Mouse (Mus musculus): ENCODE measurements around the gene Unc45b. TPM values are rescaled to one million over a fixed set of nuclear protein-coding genes. Genes with fewer than 3 reads are reported as not detected.

Unc45b gene
- 0.32 and 0.91 TPM in 2 replicates for polyA plus RNA-seq (2016; fragmentation: Nextera tagmentation; extraction: Ambion mirVana)

GRCm38 (mm10) chr11:82910250-82910649 lies at the start of gene Unc45b:
Gene Unc45b, plus strand, starts transcription at chr11:82910550.
- 89% methylated on average over 4 of the region's 4 CpGs for WGBS
- H3K36me3 ChIP-seq (replicated peaks) = peaks cover 19% of the 10 kb centered on the region
- no peak within 1 kb of the TSS for H3K27ac ChIP-seq (replicated peaks)
- peaks cover 41% of the 10 kb centered on the region for H3K27me3 ChIP-seq (replicated peaks; ENCODE audit: low read depth, poor library complexity, severe bottlenecking)
- no peak within 1 kb of the TSS for H3K4me3 ChIP-seq
- DNase-seq (ENCODE audit: low spot score) = no peak
- no peaks in the 10 kb centered on the region for H3K9me3 ChIP-seq
- peaks cover 17% of the 10 kb centered on the region for H3K4me1 ChIP-seq

DNA sequence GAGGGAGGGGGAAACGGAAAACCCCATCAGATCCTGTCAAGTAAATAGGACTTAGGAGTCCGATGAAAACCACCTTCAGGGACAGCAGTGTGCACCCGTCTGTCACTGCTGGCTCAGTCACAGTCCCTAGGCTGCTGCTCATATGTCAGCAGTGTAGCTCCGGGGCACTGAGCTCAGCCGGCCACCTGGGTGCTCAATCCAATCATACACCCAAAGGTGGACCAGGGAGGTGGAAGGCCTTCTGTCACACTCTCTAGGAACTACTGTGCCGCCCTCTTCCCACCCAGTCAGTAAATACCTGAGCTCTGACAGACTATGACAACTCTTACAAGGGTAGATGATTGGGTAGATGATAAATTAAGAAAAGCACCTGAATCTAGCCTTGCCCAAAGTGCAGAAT lies 49.6 kb upstream of the Unc45b start:
- Histone ChIP-seq H3K27ac (replicated peaks) (no peak overlapping the region), H3K36me3 (replicated peaks) (no peaks in the 10 kb centered on the region), H3K27me3 (replicated peaks; ENCODE audit: low read depth, poor library complexity, severe bottlenecking) (no peaks in the 10 kb centered on the region), H3K4me1 (peaks cover 10% of the 10 kb centered on the region), H3K9me3 (no peaks in the 10 kb centered on the region), H3K4me3 (no peak overlapping the region)
- 81% methylated on average over 6 of the region's 6 CpGs for WGBS
- no peak for DNase-seq (ENCODE audit: low spot score)

GRCm38 (mm10) chr11:82861558-82861957 lies 48.8 kb upstream of the Unc45b start:
- Histone ChIP-seq H3K36me3 (replicated peaks) (no peaks in the 10 kb centered on the region), H3K4me3 (no peak overlapping the region), H3K4me1 (peaks cover 10% of the 10 kb centered on the region), H3K9me3 (no peaks in the 10 kb centered on the region), H3K27me3 (replicated peaks; ENCODE audit: low read depth, poor library complexity, severe bottlenecking) (no peaks in the 10 kb centered on the region), H3K27ac (replicated peaks) (no peak overlapping the region)
- WGBS = 74% methylated on average over 8 of the region's 8 CpGs
- no peak for DNase-seq (ENCODE audit: low spot score)

- Histone ChIP-seq H3K36me3 (replicated peaks) (no peaks in the 10 kb centered on the region), H3K4me1 (peaks cover 10% of the 10 kb centered on the region), H3K9me3 (no peaks in the 10 kb centered on the region), H3K4me3 (no peak overlapping the region), H3K27ac (replicated peaks) (no peak overlapping the region), H3K27me3 (replicated peaks; ENCODE audit: low read depth, poor library complexity, severe bottlenecking) (no peaks in the 10 kb centered on the region)
- 82% methylated on average over 9 of the region's 9 CpGs for WGBS
- no peak for DNase-seq (ENCODE audit: low spot score)
These were observed 47.7 kb upstream of the Unc45b start for GRCm38 (mm10) chr11:82862638-82863037.

GRCm38 (mm10) chr11:82863059-82863458 lies 47.3 kb upstream of the Unc45b start:
- no peaks in the 10 kb centered on the region for H3K9me3 ChIP-seq
- H3K4me1 ChIP-seq = peaks cover 10% of the 10 kb centered on the region
- 70% methylated on average over 2 of the region's 2 CpGs for WGBS
- H3K27ac ChIP-seq (replicated peaks) = no peak overlapping the region
- no peaks in the 10 kb centered on the region for H3K36me3 ChIP-seq (replicated peaks)
- DNase-seq (ENCODE audit: low spot score) = no peak
- no peaks in the 10 kb centered on the region for H3K27me3 ChIP-seq (replicated peaks; ENCODE audit: low read depth, poor library complexity, severe bottlenecking)
- no peak overlapping the region for H3K4me3 ChIP-seq

DNA sequence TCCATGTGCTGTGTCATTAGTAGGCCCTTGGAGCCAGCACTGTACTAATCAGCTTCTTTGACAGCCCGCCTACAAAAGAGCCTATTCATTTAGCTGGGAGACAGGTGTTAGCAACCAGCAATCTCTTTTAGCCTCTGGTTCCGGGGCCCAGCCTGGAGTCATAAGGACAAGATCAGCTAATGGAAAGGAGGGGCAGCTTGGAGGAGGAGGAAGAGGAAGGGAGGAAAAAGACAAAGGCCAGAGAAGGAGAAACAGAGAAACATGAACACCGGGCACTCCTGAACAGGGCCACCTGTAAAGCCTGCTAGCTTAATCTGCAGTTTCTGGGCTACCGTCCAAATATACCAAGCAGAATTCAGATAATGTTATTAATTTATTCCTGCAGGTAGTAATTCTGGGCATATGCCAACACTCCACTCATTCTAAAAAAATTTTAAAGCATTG lies 46.8 kb upstream of the Unc45b start:
- Histone ChIP-seq H3K36me3 (replicated peaks) (no peaks in the 10 kb centered on the region), H3K9me3 (no peaks in the 10 kb centered on the region), H3K27ac (replicated peaks) (no peak overlapping the region), H3K4me3 (no peak overlapping the region), H3K27me3 (replicated peaks; ENCODE audit: low read depth, poor library complexity, severe bottlenecking) (no peaks in the 10 kb centered on the region), H3K4me1 (peaks cover 10% of the 10 kb centered on the region)
- DNase-seq (ENCODE audit: low spot score) = no peak
- WGBS = 62% methylated on average over 4 of the region's 4 CpGs

- H3K4me1 ChIP-seq = peaks cover 23% of the 10 kb centered on the region
- no peaks in the 10 kb centered on the region for H3K27me3 ChIP-seq (replicated peaks; ENCODE audit: low read depth, poor library complexity, severe bottlenecking)
- H3K27ac ChIP-seq (replicated peaks) = no peak overlapping the region
- no peak overlapping the region for H3K4me3 ChIP-seq
- H3K36me3 ChIP-seq (replicated peaks) = no peaks in the 10 kb centered on the region
- no peaks in the 10 kb centered on the region for H3K9me3 ChIP-seq
- DNase-seq (ENCODE audit: low spot score) = no peak
- WGBS = 82% methylated on average over 10 of the region's 10 CpGs
These were observed 44.4 kb upstream of the Unc45b start for GRCm38 (mm10) chr11:82865957-82866356.

- Histone ChIP-seq H3K9me3 (no peaks in the 10 kb centered on the region), H3K27ac (replicated peaks) (no peak overlapping the region), H3K4me1 (peaks cover 15% of the 10 kb centered on the region), H3K4me3 (no peak overlapping the region), H3K36me3 (replicated peaks) (no peaks in the 10 kb centered on the region), H3K27me3 (replicated peaks; ENCODE audit: low read depth, poor library complexity, severe bottlenecking) (no peaks in the 10 kb centered on the region)
- WGBS = 46% methylated on average over 7 of the region's 7 CpGs
- DNase-seq (ENCODE audit: low spot score) = no peak
These were observed 43.3 kb upstream of the Unc45b start for GRCm38 (mm10) chr11:82866850-82867564.

DNA sequence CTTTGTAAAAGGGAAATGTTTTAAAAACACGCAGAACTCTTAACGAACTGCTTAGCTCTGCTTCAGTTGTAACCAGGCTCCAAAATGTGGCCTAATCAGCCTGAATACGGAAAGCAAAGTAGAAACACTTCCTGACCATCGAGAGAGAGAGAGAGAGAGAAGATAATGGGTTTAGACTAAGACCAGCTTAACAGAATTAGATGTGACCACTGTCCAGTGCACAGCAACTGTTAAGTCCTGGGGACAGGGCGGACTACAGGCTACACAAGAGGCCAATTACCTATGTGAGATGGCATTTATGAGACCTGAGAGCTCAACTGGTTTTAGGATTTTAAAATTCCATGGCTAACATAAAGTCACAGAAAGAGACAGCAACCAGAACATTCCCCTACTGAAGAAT lies 42.4 kb upstream of the Unc45b start:
- Histone ChIP-seq H3K4me1 (peaks cover 12% of the 10 kb centered on the region), H3K4me3 (no peak overlapping the region), H3K27ac (replicated peaks) (no peak overlapping the region), H3K27me3 (replicated peaks; ENCODE audit: low read depth, poor library complexity, severe bottlenecking) (no peaks in the 10 kb centered on the region), H3K36me3 (replicated peaks) (no peaks in the 10 kb centered on the region), H3K9me3 (no peaks in the 10 kb centered on the region)
- no peak for DNase-seq (ENCODE audit: low spot score)
- 75% methylated on average over 5 of the region's 5 CpGs for WGBS

DNA sequence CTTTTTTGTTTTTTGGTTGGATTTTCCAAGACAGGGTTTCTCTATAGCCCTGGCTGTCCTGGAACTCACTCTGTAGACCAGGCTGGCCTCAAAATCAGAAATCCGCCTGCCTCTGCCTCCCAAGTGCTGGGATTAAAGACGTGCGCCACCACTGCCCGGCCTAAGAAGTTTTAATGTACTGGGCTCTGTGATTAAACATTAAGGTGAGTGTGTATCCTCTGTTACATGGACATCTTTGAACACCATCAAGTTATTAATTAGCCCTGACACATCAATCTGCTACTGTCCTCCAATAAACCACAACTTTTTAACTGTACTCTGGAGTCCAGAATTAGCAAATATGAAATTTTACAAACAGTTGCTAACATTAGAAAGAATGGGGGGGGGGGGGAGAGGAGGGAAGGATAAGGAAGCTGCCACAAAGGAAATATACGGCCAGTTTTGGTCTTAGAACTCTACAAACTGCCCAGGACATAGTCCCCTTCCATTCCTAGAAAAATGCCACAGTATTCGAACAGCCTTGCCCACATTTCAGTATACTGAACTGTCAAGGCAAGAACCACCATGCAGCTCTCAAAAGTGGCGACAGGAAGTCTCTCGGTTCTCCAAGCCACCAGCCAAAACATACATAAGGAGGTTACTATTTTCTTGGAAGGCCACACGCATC lies 40.7 kb upstream of the Unc45b start:
- Histone ChIP-seq H3K27ac (replicated peaks) (no peak overlapping the region), H3K27me3 (replicated peaks; ENCODE audit: low read depth, poor library complexity, severe bottlenecking) (no peaks in the 10 kb centered on the region), H3K4me3 (peak overlapping the region; percentile 88), H3K36me3 (replicated peaks) (no peaks in the 10 kb centered on the region), H3K4me1 (peaks cover 12% of the 10 kb centered on the region), H3K9me3 (no peaks in the 10 kb centered on the region)
- WGBS = 73% methylated on average over 9 of the region's 9 CpGs
- no peak for DNase-seq (ENCODE audit: low spot score)

- WGBS = 3% methylated on average over 36 of the region's 36 CpGs
These were observed 39.9 kb upstream of the Unc45b start for GRCm38 (mm10) chr11:82870173-82871030.

GRCm38 (mm10) chr11:82871031-82871446 lies 39.3 kb upstream of the Unc45b start, which contains the start of gene Rffl:
Gene Rffl, minus strand, starts transcription at chr11:82871210.
- Histone ChIP-seq H3K9me3 (no peaks in the 10 kb centered on the region), H3K4me3 (peak within 1 kb of the TSS; percentile 88), H3K36me3 (replicated peaks) (no peaks in the 10 kb centered on the region), H3K4me1 (peaks cover 12% of the 10 kb centered on the region), H3K27me3 (replicated peaks; ENCODE audit: low read depth, poor library complexity, severe bottlenecking) (no peaks in the 10 kb centered on the region), H3K27ac (replicated peaks) (peak within 1 kb of the TSS; percentile 85)
- peak; percentile 95 for DNase-seq (ENCODE audit: low spot score)
- whole genome bisulfite sequencing = under 1% methylated on average over 43 of the region's 43 CpGs

More at GRCm38 (mm10) chr11:82870173-82871030, 39.9 kb upstream of the Unc45b start:
- DNase-seq (ENCODE audit: low spot score) = peak; percentile 60
- H3K4me3 ChIP-seq = peak overlapping the region; percentile 88
- peak overlapping the region; percentile 85 for H3K27ac ChIP-seq (replicated peaks)
- H3K9me3 ChIP-seq = no peaks in the 10 kb centered on the region
- H3K36me3 ChIP-seq (replicated peaks) = no peaks in the 10 kb centered on the region
- peaks cover 12% of the 10 kb centered on the region for H3K4me1 ChIP-seq
- H3K27me3 ChIP-seq (replicated peaks; ENCODE audit: low read depth, poor library complexity, severe bottlenecking) = no peaks in the 10 kb centered on the region
